Mouse (Mus musculus): ENCODE results near the gene Pla2g4e. TPM values are rescaled to one million over a fixed set of nuclear protein-coding genes. Genes with fewer than 3 reads are reported as not detected.

The Pla2g4e gene
- polyA plus RNA-seq, 1 experiment from 2014 or later: 1.2 TPM

DNA sequence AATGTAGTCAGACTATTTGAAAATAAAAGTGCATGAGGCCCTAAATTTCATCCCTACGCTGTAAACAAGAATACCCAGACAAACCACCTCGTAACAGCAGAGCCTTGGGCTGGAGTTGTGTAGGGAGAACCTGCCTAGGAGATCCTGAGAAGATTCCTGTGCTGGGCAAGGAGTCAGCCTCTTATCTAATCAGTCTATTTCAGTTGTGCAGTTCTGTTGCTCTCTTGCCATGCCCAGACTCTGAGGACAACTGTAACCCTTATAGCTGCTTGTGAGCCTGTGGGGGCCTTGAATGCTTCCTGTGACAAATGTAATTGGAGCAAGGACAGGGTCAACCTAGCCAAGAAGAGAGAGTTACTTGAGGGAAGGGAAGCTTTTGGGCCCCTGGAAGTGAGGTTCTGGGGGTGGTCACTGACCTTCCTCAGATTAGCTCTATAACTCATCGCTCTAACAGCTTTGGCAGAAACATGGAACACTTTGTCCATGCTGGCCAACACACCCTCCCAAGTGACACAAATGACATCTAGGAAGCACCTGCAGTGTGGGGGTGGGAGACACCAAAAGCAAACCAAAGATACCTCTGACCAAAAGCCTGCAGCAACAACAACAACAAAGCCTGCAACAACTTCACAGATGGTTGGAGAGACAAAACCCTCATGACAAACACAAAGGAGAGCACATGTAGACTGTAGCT is 9.0 kb downstream of the Pla2g4e start:
- 55% methylated on average over 3 of the region's 3 CpGs for WGBS

DNA sequence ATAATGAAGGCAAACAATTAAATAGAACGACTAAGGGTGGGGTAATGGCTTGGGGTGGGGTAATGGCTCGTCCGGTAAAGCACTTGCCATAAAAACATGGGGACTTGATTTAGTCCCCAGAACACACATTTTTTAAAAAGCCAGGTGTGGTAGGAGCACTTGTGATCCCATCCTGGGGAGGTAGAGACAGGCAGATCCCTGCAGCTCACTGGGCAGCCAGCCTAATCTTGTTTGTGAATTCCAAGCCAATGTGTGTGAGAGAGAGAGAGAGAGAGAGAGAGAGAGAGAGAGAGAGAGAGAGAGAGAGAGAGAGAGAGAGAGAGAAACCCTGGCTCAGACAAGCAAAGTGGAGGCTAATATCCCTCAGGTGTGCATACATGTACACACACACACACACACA is 9.8 kb downstream of the Pla2g4e start:
- no peak for ATAC-seq (ENCODE audit: extremely low read depth, insufficient number of reproducible peaks, low FRiP score, low TSS enrichment)
- H3K9me3 ChIP-seq: no peaks in the 10 kb centered on the region
- H3K4me2 ChIP-seq: no peak overlapping the region
- H3K9ac ChIP-seq: no peak overlapping the region
- H3K4me1 ChIP-seq: peaks cover 19% of the 10 kb centered on the region
- no peaks in the 10 kb centered on the region for H3K36me3 ChIP-seq
- H3K4me3 ChIP-seq: no peak overlapping the region
- H3K27ac ChIP-seq (replicated peaks): 0 out of 2 replicates have a peak overlapping the region, but pooled peaks have one; percentile 48
- no peaks in the 10 kb centered on the region for H3K27me3 ChIP-seq (replicated peaks)
- 68% methylated on average over 3 of the region's 3 CpGs for WGBS

More for the DNA sequence above, 9.0 kb downstream of the Pla2g4e start:
- Histone ChIP-seq H3K27ac (replicated peaks) (peak overlapping the region; percentile 48), H3K9me3 (no peaks in the 10 kb centered on the region), H3K36me3 (no peaks in the 10 kb centered on the region), H3K4me2 (no peak overlapping the region), H3K4me3 (no peak overlapping the region), H3K27me3 (replicated peaks) (no peaks in the 10 kb centered on the region), H3K4me1 (peaks cover 19% of the 10 kb centered on the region), H3K9ac (0 out of 2 replicates have a peak overlapping the region, but pooled peaks have one; percentile 2)
- no peak for ATAC-seq (ENCODE audit: extremely low read depth, insufficient number of reproducible peaks, low FRiP score, low TSS enrichment)

DNA sequence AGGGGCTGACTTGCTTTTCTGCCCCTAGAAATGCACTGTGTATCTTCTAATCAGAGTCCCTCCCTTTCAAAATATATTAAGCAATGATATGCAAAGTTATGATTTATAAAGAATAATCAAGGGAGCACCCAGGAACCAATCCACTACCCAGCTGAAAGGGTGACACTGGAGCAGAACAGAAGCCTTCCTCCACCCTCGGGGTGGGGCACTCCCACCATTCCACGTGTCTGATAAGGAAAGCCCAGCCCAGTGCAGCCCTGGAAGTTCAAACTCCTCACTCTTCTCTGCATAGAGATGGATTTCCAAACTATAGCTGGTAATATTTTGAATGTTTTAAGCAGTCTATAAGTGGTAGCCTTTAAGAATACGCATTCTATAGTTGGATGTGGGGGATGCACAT is 13.5 kb downstream of the Pla2g4e start:
- no peak for ATAC-seq (ENCODE audit: extremely low read depth, insufficient number of reproducible peaks, low FRiP score, low TSS enrichment)
- Histone ChIP-seq H3K4me2 (no peak overlapping the region), H3K4me1 (peaks cover 18% of the 10 kb centered on the region), H3K27ac (replicated peaks) (no peak overlapping the region), H3K4me3 (no peak overlapping the region), H3K27me3 (replicated peaks) (no peaks in the 10 kb centered on the region), H3K9me3 (no peaks in the 10 kb centered on the region), H3K36me3 (no peaks in the 10 kb centered on the region), H3K9ac (no peak overlapping the region)
- WGBS: 35% methylated on average over 3 of the region's 3 CpGs

DNA sequence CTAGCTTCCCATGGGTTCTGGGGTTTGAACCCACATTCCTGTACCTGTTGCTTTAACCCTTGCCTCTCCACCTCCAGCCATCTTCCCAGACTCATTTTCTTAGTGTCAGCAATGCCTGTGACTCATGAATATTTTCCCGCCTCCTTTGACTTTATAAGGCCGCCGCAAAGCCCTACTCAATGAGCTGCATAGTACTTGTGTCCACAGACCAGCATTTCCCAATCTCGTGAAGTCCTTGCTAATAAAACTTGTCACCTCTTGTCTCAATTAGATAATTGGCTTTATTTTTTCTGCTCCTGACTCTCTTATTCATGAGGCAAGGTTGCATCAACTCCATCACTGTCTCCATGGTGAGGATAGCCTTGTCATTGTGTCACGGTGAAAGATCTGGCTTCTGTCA is 30.5 kb downstream of the Pla2g4e start:
- no peak overlapping the region for H3K4me2 ChIP-seq
- no peak for ATAC-seq (ENCODE audit: extremely low read depth, insufficient number of reproducible peaks, low FRiP score, low TSS enrichment)
- no peaks in the 10 kb centered on the region for H3K27me3 ChIP-seq (replicated peaks)
- H3K9ac ChIP-seq: no peak overlapping the region
- no peaks in the 10 kb centered on the region for H3K9me3 ChIP-seq
- no peaks in the 10 kb centered on the region for H3K36me3 ChIP-seq
- H3K4me1 ChIP-seq: no peaks in the 10 kb centered on the region
- WGBS: 85% methylated on average over 5 of the region's 5 CpGs
- H3K4me3 ChIP-seq: no peak overlapping the region
- no peak overlapping the region for H3K27ac ChIP-seq (replicated peaks)

DNA sequence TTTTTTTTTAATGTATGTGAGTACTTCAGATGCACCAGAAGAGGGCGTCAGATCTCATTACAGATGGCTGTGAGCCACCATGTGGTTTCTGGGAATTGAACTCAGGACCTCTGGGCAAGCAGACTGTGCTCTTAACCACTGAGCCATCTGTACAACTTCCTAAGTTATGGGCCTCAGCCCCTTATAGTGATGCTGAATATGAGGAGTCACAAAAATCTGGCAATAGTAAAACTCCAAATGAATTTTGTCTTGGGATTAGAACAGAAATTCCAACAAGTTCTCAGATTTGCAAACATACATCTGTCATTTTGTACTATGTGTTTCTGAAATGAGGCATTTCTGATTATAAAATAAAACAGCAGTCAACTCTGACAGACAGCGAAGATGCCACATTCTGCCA is 33.7 kb downstream of the Pla2g4e start:
- WGBS: 63% methylated on average over 2 of the region's 2 CpGs

DNA sequence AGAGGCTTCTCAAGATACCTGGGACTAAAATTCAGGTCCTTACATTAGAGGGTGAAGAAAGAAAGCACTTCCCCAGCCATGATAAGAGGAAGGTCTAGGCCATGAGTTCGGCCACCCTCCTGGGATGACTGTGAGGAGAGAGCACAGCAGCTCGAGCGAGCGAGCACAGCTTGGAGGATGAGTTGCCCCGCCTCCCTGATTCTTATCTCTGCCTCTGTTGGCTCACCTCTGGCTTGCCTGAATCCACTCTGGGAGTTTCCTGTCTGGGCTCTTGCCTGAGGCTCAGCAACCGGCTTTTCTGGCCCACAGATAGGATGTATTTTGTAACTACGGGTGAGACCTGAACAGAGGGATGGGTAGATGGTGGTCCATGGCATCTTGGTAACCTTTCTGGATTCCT is 37.2 kb downstream of the Pla2g4e start:
- Histone ChIP-seq H3K4me2 (no peak overlapping the region), H3K4me3 (no peak overlapping the region), H3K36me3 (no peaks in the 10 kb centered on the region), H3K27me3 (replicated peaks) (no peaks in the 10 kb centered on the region), H3K9ac (no peak overlapping the region), H3K9me3 (no peaks in the 10 kb centered on the region), H3K27ac (replicated peaks) (no peak overlapping the region), H3K4me1 (peaks cover 14% of the 10 kb centered on the region)
- no peak for ATAC-seq (ENCODE audit: extremely low read depth, insufficient number of reproducible peaks, low FRiP score, low TSS enrichment)
- WGBS: 37% methylated on average over 7 of the region's 7 CpGs

More for the DNA sequence above, 33.7 kb downstream of the Pla2g4e start:
- Histone ChIP-seq H3K4me2 (no peak overlapping the region), H3K4me3 (no peak overlapping the region), H3K9me3 (no peaks in the 10 kb centered on the region), H3K9ac (no peak overlapping the region), H3K4me1 (no peaks in the 10 kb centered on the region), H3K36me3 (no peaks in the 10 kb centered on the region), H3K27ac (replicated peaks) (no peak overlapping the region), H3K27me3 (replicated peaks) (no peaks in the 10 kb centered on the region)
- ATAC-seq (ENCODE audit: extremely low read depth, insufficient number of reproducible peaks, low FRiP score, low TSS enrichment): no peak

DNA sequence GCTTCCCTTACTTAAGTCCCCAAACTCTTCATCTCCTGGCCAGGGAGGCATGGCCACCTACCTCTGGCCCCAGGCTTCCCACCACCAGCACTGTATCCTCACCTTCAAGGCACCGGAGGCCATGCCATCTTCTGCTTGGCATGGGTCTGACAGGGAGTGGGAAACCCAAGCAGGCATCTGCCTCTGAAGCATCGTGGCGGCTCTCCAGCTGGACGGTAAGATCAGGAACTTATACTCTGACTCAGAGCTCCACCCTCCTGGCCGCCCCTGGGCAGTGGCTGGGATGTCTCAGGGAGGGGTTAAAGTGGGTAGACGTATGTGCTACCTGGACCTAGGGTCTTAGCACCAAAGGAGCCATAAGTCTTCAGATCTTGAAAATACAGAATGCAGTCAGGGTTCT is 38.1 kb downstream of the Pla2g4e start:
- Histone ChIP-seq H3K4me1 (peaks cover 14% of the 10 kb centered on the region), H3K9ac (no peak overlapping the region), H3K9me3 (no peaks in the 10 kb centered on the region), H3K36me3 (no peaks in the 10 kb centered on the region), H3K4me3 (no peak overlapping the region), H3K4me2 (no peak overlapping the region), H3K27me3 (replicated peaks) (no peaks in the 10 kb centered on the region), H3K27ac (replicated peaks) (no peak overlapping the region)
- 72% methylated on average over 6 of the region's 6 CpGs for WGBS
- no peak for ATAC-seq (ENCODE audit: extremely low read depth, insufficient number of reproducible peaks, low FRiP score, low TSS enrichment)

DNA sequence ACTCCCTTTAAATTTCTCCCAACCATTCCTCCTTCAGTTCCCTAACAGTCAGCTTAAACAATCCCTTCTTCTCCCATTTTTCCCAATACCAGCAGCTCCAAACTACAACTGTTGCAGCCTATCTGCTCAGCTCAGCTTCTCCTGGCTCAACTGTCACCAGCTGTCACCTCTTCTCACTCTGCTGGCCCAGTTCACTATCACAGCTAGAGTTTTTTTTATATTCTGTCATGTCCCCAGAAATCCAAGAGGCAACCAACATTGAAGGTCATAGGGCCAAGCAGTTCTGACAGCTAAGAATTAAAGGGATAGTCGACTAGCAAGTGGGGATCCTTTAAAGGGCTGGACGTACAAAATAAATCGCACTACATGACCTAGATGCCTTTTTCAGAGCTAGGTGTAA is 41.4 kb downstream of the Pla2g4e start:
- Histone ChIP-seq H3K4me1 (peaks cover 14% of the 10 kb centered on the region), H3K27me3 (replicated peaks) (no peaks in the 10 kb centered on the region), H3K36me3 (no peaks in the 10 kb centered on the region), H3K9ac (no peak overlapping the region), H3K4me3 (no peak overlapping the region), H3K27ac (replicated peaks) (no peak overlapping the region), H3K9me3 (no peaks in the 10 kb centered on the region), H3K4me2 (no peak overlapping the region)
- 55% methylated on average over 3 of the region's 3 CpGs for WGBS
- ATAC-seq (ENCODE audit: extremely low read depth, insufficient number of reproducible peaks, low FRiP score, low TSS enrichment): no peak

DNA sequence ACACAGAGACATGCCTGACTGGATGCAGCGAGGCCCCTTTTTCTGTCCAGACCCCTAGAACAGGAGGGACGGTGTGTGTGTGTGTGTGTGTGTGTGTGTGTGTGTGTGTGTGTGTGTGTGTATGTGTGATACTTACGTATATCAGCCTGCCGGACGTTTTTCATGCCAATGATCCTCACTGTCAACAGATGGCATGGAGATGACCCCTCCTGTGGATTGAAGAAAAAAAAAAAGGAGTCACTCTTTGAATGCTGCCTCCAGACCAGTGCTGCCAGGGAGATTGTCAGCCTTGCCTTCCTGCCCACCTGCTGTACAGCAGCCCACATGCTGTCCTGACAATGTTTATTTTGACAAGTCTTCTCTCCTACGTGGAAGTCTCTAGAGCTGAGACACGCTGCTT is 45.1 kb downstream of the Pla2g4e start:
- Histone ChIP-seq H3K9ac (no peak overlapping the region), H3K27me3 (replicated peaks) (no peaks in the 10 kb centered on the region), H3K4me1 (peaks cover 14% of the 10 kb centered on the region), H3K36me3 (no peaks in the 10 kb centered on the region), H3K4me3 (no peak overlapping the region), H3K9me3 (peaks cover 6% of the 10 kb centered on the region), H3K4me2 (no peak overlapping the region), H3K27ac (replicated peaks) (no peak overlapping the region)
- no peak for ATAC-seq (ENCODE audit: extremely low read depth, insufficient number of reproducible peaks, low FRiP score, low TSS enrichment)
- WGBS: 56% methylated on average over 7 of the region's 7 CpGs

DNA sequence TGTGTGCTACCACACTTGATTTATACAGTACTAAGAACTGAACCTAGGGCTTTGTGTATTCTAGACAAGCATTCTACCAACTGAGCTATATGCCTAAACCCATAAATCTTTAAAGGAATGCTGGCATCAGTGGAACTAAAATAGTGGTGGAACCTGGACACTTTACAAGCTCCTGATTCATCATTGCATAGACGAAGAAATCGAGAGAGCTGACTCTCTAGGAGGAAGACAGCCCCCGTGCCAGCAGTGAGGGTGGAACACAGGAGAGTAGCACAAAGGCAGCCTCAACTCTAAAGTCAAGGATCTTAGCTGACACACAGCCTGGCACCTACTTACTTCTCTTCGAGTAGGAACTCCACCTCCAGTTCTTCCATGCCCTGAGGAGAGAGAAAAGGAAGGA is 57.0 kb downstream of the Pla2g4e start:
- Histone ChIP-seq H3K4me1 (no peaks in the 10 kb centered on the region), H3K27me3 (replicated peaks) (no peaks in the 10 kb centered on the region), H3K27ac (replicated peaks) (no peak overlapping the region), H3K36me3 (no peaks in the 10 kb centered on the region), H3K9ac (no peak overlapping the region), H3K4me2 (no peak overlapping the region), H3K9me3 (no peaks in the 10 kb centered on the region), H3K4me3 (no peak overlapping the region)
- WGBS: 82% methylated on average over 4 of the region's 4 CpGs
- ATAC-seq (ENCODE audit: extremely low read depth, insufficient number of reproducible peaks, low FRiP score, low TSS enrichment): no peak

DNA sequence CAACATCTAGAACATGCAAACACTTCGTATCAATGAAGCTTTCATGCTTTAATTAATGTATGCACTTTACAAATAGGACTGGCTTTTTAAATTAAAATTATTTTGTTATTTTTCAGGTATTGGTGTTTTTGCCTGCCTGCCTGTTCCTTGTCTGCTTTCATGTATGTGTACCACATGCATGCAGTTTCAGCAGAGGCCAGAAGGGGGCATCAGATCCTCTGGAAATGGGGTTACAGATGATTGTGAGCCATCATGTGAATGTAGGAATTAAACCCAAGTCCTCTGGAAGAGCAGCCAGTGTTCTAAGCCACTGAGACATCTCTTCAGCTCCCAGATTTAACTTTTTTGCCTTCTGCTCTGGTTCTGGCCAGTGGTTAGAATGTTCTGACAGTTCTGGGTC is 57.6 kb downstream of the Pla2g4e start:
- H3K27ac ChIP-seq (replicated peaks): no peak overlapping the region
- no peaks in the 10 kb centered on the region for H3K27me3 ChIP-seq (replicated peaks)
- no peak overlapping the region for H3K4me3 ChIP-seq
- H3K4me1 ChIP-seq: no peaks in the 10 kb centered on the region
- no peak overlapping the region for H3K4me2 ChIP-seq
- ATAC-seq (ENCODE audit: extremely low read depth, insufficient number of reproducible peaks, low FRiP score, low TSS enrichment): no peak
- H3K36me3 ChIP-seq: no peaks in the 10 kb centered on the region
- no peaks in the 10 kb centered on the region for H3K9me3 ChIP-seq
- WGBS: 79% methylated on average over 1 of the region's 1 CpGs
- H3K9ac ChIP-seq: no peak overlapping the region

DNA sequence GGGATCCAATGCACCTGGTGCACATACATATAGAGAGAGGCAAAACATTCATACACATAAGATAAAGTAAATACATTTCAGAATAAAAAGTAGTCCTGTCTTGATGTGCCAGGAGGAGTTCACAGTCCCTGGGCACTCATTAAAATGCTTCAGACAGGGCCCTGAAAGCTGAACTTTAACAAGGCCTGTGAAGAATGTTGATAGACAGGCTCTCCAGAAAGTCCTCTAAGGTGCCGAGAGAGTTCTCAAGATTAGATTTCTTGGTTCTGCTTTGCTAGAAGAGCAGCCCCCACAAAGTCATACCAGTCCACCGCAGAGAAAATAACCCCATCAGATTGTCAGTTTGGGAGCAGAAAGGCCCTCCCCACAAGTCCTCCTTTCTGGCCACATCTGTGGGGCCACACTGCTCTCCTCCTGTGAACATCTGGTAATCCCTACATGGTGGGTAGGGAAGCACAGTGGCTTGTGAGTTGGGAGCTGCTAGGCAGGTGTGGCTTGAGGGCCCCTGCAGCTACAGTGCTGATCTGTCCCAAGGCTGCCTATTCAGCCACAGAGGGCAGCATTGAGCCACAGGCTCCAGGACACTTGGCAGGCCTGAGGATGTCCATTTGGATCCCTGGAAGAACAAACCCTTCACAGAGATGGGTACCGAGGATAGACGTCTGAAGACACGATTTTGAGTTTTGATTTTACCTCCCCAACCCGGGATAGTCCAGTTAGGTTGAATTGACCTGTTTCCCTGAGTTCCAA is 59.4 kb downstream of the Pla2g4e start:
- no peak for ATAC-seq (ENCODE audit: extremely low read depth, insufficient number of reproducible peaks, low FRiP score, low TSS enrichment)
- WGBS: 55% methylated on average over 6 of the region's 6 CpGs
- no peaks in the 10 kb centered on the region for H3K36me3 ChIP-seq
- H3K4me2 ChIP-seq: no peak overlapping the region
- no peaks in the 10 kb centered on the region for H3K9me3 ChIP-seq
- H3K9ac ChIP-seq: no peak overlapping the region
- H3K4me3 ChIP-seq: no peak overlapping the region
- H3K4me1 ChIP-seq: no peaks in the 10 kb centered on the region
- no peaks in the 10 kb centered on the region for H3K27me3 ChIP-seq (replicated peaks)
- H3K27ac ChIP-seq (replicated peaks): no peak overlapping the region
